Mouse (Mus musculus) cerebellum, adult 9-11 months (tissue): Measurements from ENCODE around the gene 1700067K01Rik.
A peak's percentile ranks its signal among the peaks of the same experiment; 100 is the strongest.

Experiments used
- DNase-seq: peaks from one replicate; pipeline ENCODE4 v3.0.0; 2022

The 1700067K01Rik gene

GRCm38 (mm10) chr8:84001281-84002000, at the start of gene 1700067K01Rik:
1700067K01Rik (plus strand) TSS chr8:84001502.
- DNase-seq, result peak; percentile 44

GRCm38 (mm10) chr8:83954749-83955105, 46.6 kb upstream of the 1700067K01Rik start:
- DNase-seq, result no peak

- DNase-seq, result peak; percentile 100
Measured at GRCm38 (mm10) chr8:83955106-83955957, 46.0 kb upstream of the 1700067K01Rik start, which contains the start of the genes Gm10644 and Asf1b. Gm10644 (minus strand) TSS chr8:83955205. Asf1b (plus strand) TSS chr8:83955507.

DNA sequence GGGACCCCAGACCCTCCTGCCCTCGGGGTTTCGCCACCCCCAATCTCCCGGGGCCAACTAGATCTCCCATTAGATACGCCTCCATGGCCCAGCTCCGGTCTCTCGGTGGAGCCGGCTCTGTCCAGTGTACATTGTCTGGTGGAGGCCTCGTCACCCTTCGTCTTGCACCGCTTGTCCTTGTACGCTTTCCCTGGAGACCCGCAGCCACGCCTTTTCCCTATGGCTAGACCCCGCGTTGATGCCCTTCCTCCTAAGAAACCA, 45.4 kb upstream of the 1700067K01Rik start:
- DNase-seq, result no peak

GRCm38 (mm10) chr8:83956789-83957188, 44.5 kb upstream of the 1700067K01Rik start:
- no peak for DNase-seq

GRCm38 (mm10) chr8:83964015-83964765, 37.1 kb upstream of the 1700067K01Rik start:
- DNase-seq, result no peak

DNA sequence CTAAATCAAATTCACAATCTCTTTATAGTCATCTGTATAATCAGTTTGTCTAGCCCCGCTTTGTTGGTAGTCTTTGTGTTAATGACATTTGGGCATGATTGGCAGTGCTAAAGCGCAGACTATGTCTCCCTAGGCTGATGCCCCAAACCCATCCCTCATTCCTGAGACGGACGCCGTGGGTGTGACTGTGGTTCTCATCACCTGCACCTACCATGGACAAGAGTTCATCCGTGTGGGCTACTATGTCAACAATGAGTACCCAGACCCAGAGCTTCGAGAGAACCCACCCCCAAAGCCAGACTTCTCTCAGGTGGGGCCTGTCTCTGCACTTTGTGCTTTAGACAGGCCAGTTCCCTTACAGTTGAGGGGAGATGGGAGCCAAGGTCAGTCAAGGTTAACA, 33.6 kb upstream of the 1700067K01Rik start:
- no peak for DNase-seq

- DNase-seq, result no peak
Measured at GRCm38 (mm10) chr8:83971121-83971520, 30.2 kb upstream of the 1700067K01Rik start.

- DNase-seq, result peak; percentile 46
Measured at GRCm38 (mm10) chr8:83971661-83972060, 29.6 kb upstream of the 1700067K01Rik start.

GRCm38 (mm10) chr8:83972150-83973120, 28.9 kb upstream of the 1700067K01Rik start, which contains the start of gene Prkaca:
Prkaca (plus strand) TSS chr8:83972993.
- peak; percentile 100 for DNase-seq

- DNase-seq, result peak; percentile 75
Measured at GRCm38 (mm10) chr8:83973161-83974031, 27.9 kb upstream of the 1700067K01Rik start.

- peak; percentile 49 for DNase-seq
Measured at GRCm38 (mm10) chr8:83974521-83974920, 26.8 kb upstream of the 1700067K01Rik start.

- no peak for DNase-seq
Measured at GRCm38 (mm10) chr8:83976101-83976630, 25.1 kb upstream of the 1700067K01Rik start.

GRCm38 (mm10) chr8:83976779-83977350, 24.4 kb upstream of the 1700067K01Rik start:
- DNase-seq, result no peak

DNA sequence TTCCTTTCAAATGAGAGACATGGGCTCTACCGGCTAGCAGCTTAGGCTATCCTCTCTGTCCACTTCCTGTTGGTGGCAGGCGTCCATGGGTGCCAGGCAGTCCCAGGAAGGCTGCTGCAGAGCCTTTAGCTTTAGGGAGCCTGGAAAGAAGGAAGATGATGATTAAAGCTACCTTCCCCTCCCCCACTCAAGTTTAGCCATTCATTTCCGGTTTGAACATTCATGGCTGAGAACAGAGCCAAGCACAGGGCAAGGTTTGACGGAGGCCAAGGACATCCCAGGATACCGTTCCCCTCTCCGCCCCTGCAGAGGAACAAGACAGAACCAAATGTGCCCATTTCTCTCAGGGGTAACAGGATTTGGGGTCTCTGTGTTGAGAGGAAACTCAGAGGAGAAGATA, 23.7 kb upstream of the 1700067K01Rik start:
- DNase-seq, result no peak

- DNase-seq, result no peak
Measured at GRCm38 (mm10) chr8:83978200-83978599, 23.1 kb upstream of the 1700067K01Rik start.

GRCm38 (mm10) chr8:83980250-83980649, 21.1 kb upstream of the 1700067K01Rik start:
- DNase-seq, result peak; percentile 45

DNA sequence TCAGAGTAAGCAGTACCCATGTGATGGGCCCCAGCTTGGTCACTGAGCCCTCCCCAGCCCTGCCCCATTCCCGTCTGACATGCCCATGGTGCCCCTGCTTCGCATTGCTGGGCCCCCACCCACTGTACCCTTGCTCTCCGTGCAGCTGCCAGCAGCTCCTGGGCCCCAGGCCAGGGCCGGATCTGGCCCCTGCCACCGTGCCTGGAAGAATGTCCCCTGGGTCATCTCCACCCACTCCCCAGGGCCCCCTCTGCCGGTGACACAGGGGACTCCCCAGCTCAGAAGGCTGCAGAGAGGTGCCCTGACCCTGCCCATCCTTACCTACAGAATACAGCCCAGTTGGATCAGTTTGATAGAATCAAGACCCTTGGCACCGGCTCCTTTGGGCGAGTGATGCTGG, 20.5 kb upstream of the 1700067K01Rik start:
- DNase-seq, result peak; percentile 44

DNA sequence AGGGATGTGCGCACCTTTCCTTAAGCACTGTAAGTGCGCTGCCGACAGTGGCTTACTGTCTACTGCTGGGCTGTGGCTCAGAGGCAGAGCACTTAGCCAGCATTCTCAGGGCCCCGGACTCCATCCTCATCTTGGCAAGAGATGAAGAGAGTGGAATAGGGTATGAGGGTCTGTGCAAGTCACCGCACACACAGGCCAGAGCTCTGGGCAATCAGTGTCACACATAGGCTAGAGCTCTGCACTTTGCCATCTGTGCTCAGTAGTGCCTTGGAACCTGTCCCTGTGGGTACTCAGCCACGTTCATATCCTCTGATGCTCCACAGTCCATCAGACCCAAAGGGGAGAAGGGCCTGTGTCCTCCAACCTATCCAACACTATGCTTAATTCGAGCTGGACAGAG, 19.8 kb upstream of the 1700067K01Rik start:
- peak; percentile 25 for DNase-seq

GRCm38 (mm10) chr8:83982449-83982848, 18.9 kb upstream of the 1700067K01Rik start:
- DNase-seq, result no peak
